ENCODE assay signal across 26 mouse cellular contexts in genomic region chr7:110732001-110732632, GRCm38 (mm10). TPM values are rescaled to one million over a fixed set of nuclear protein-coding genes. Genes with fewer than 3 reads are reported as not detected.
DNase-seq lines count a peak whose midpoint lies in the region; ATAC-seq and TF ChIP-seq lines count a peak whose summit lies in the region.
"Had no signal": no experiment of that assay in that cellular context is flagged by ENCODE, and none has a peak within 500 bp of the region (broad histone marks: within the 10 kb centered on the region; RNA-seq: fewer than 3 reads in every experiment).

No protein-coding gene starts in this region.

- H3K9ac ChIP-seq in forebrain, embryonic 13.5 days = no peak overlapping the region
- no peak overlapping the region for H3K9ac ChIP-seq in midbrain, postnatal 0 days (replicated peaks; ENCODE audit: low read length, poor library complexity, severe bottlenecking)
- H3K9ac ChIP-seq: embryonic facial prominence, embryonic 12.5 days; hindbrain, embryonic 15.5 days; liver, embryonic 12.5 days; liver, postnatal 0 days; neural tube, embryonic 13.5 days had no signal

- H3K36me3 ChIP-seq in forebrain, embryonic 10.5 days (replicated peaks) = no peaks in the 10 kb centered on the region
- no peaks in the 10 kb centered on the region for H3K36me3 ChIP-seq in forebrain, embryonic 13.5 days (ENCODE audit: poor library complexity, severe bottlenecking)
- no peaks in the 10 kb centered on the region for H3K36me3 ChIP-seq in midbrain, embryonic 10.5 days
- H3K36me3 ChIP-seq in midbrain, postnatal 0 days (ENCODE audit: insufficient read depth, low read length) = no peaks in the 10 kb centered on the region
- H3K36me3 ChIP-seq: embryonic facial prominence, embryonic 12.5 days; hindbrain, embryonic 15.5 days; liver, embryonic 12.5 days; neural tube, embryonic 13.5 days had no signal

- peak overlapping the region; percentile 79 for H3K27ac ChIP-seq in forebrain, embryonic 10.5 days
- H3K27ac ChIP-seq in forebrain, embryonic 13.5 days = no peak overlapping the region
- peak overlapping the region; percentile 75 for H3K27ac ChIP-seq in midbrain, embryonic 10.5 days (replicated peaks)
- no peak overlapping the region for H3K27ac ChIP-seq in midbrain, postnatal 0 days (ENCODE audit: low read depth, low read length)
- peak overlapping the region; percentile 49; the same call in 1 of the 2 replicates for H3K27ac ChIP-seq in brown adipose tissue, adult 24 weeks (replicated peaks; ENCODE audit: low read depth, low read length)
- H3K27ac ChIP-seq: hindbrain, embryonic 15.5 days; layer of hippocampus, adult 2 months; left cerebral cortex, adult 2 months; liver, embryonic 12.5 days; neural tube, embryonic 13.5 days had no signal

- no peak overlapping the region for H3K4me2 ChIP-seq in forebrain, embryonic 13.5 days
- no peak overlapping the region for H3K4me2 ChIP-seq in midbrain, postnatal 0 days (ENCODE audit: low read depth, low read length, poor library complexity, severe bottlenecking)
- H3K4me2 ChIP-seq: embryonic facial prominence, embryonic 12.5 days; heart, embryonic 11.5 days; hindbrain, embryonic 15.5 days; liver, embryonic 12.5 days; neural tube, embryonic 13.5 days had no signal

- DNase-seq in forebrain, embryonic 10.5 days (ENCODE audit: extremely low spot score, low spot score) = no peak
- DNase-seq in midbrain, embryonic 10.5 days (ENCODE audit: low spot score) = no peak
- DNase-seq in midbrain, postnatal 0 days (ENCODE audit: low spot score) = no peak
- no peak for DNase-seq in frontal cortex, postnatal 36 days (ENCODE audit: low spot score in 2 of 2)
- no peak for DNase-seq in thymus, postnatal 10 days (ENCODE audit: low spot score in 2 of 2)
- DNase-seq: adrenal gland, postnatal 25 days; cerebellum, adult 2 months; cerebellum, postnatal 25 days; gastrocnemius, postnatal 14 days; heart, postnatal 36 days; kidney, adult 2 months; kidney, postnatal 36 days; liver, postnatal 0 days; lung, postnatal 36 days; thymus, postnatal 14 days had no signal

- no peak overlapping the region for H3K4me3 ChIP-seq in forebrain, embryonic 10.5 days
- no peak overlapping the region for H3K4me3 ChIP-seq in forebrain, embryonic 13.5 days
- H3K4me3 ChIP-seq in midbrain, embryonic 10.5 days = no peak overlapping the region
- no peak overlapping the region for H3K4me3 ChIP-seq in midbrain, postnatal 0 days (ENCODE audit: low read depth, low read length)
- no peak overlapping the region for H3K4me3 ChIP-seq in brown adipose tissue, adult 24 weeks (ENCODE audit: insufficient read depth, low read depth, low read length)
- H3K4me3 ChIP-seq: embryonic facial prominence, embryonic 12.5 days; hindbrain, embryonic 15.5 days; layer of hippocampus, adult 2 months; left cerebral cortex, adult 2 months; liver, embryonic 12.5 days; neural tube, embryonic 13.5 days had no signal

- peaks cover 30% of the 10 kb centered on the region for H3K4me1 ChIP-seq in forebrain, embryonic 10.5 days
- H3K4me1 ChIP-seq in forebrain, embryonic 13.5 days = peaks cover 9% of the 10 kb centered on the region; the same call in 1 of the 2 replicates
- peaks cover 32% of the 10 kb centered on the region for H3K4me1 ChIP-seq in midbrain, embryonic 10.5 days
- no peaks in the 10 kb centered on the region for H3K4me1 ChIP-seq in midbrain, postnatal 0 days (ENCODE audit: insufficient read depth, low read length)
- no peaks in the 10 kb centered on the region for H3K4me1 ChIP-seq in brown adipose tissue, adult 24 weeks (ENCODE audit: control insufficient read depth, insufficient read depth, insufficient read length, low read length)
- H3K4me1 ChIP-seq: liver, embryonic 12.5 days had no signal

- ATAC-seq in forebrain, embryonic 13.5 days = no peak
- no peak for ATAC-seq in midbrain, postnatal 0 days (ENCODE audit: low FRiP score)
- ATAC-seq: forebrain, embryonic 16.5 days; liver, embryonic 12.5 days; liver, postnatal 0 days; midbrain, embryonic 16.5 days had no signal

- no peaks in the 10 kb centered on the region for H3K27me3 ChIP-seq in forebrain, embryonic 10.5 days (ENCODE audit: poor library complexity, severe bottlenecking)
- no peaks in the 10 kb centered on the region for H3K27me3 ChIP-seq in forebrain, embryonic 13.5 days
- no peaks in the 10 kb centered on the region for H3K27me3 ChIP-seq in midbrain, embryonic 10.5 days (ENCODE audit: low read depth, poor library complexity, severe bottlenecking)
- H3K27me3 ChIP-seq in midbrain, postnatal 0 days (ENCODE audit: insufficient read depth, low read length) = no peaks in the 10 kb centered on the region
- H3K27me3 ChIP-seq: embryonic facial prominence, embryonic 12.5 days; hindbrain, embryonic 15.5 days; neural tube, embryonic 13.5 days had no signal

- no peak for TF ChIP-seq CTCF in midbrain, postnatal 0 days (IDR thresholded peaks at IDR 0.05)

- 85% methylated on average over 12 of the region's 12 CpGs for WGBS in forebrain, embryonic 10.5 days
- 85% methylated on average over 12 of the region's 12 CpGs for WGBS in forebrain, embryonic 13.5 days
- WGBS in midbrain, embryonic 10.5 days = 87% methylated on average over 12 of the region's 12 CpGs
- WGBS in midbrain, postnatal 0 days = 83% methylated on average over 12 of the region's 12 CpGs

- H3K9me3 ChIP-seq in forebrain, embryonic 10.5 days = no peaks in the 10 kb centered on the region
- H3K9me3 ChIP-seq in forebrain, embryonic 13.5 days (replicated peaks) = no peaks in the 10 kb centered on the region
- H3K9me3 ChIP-seq in midbrain, embryonic 10.5 days (replicated peaks) = 0 out of 2 replicates have a peak, but pooled peaks cover 6% of the 10 kb centered on the region
- H3K9me3 ChIP-seq in midbrain, postnatal 0 days (ENCODE audit: low read length) = no peaks in the 10 kb centered on the region
- H3K9me3 ChIP-seq: embryonic facial prominence, embryonic 12.5 days; hindbrain, embryonic 15.5 days; neural tube, embryonic 13.5 days had no signal

RNA-seq across cellular contexts. Expression of gene Ampd3, which starts 35.9 kb away (rescaled TPM):
- polyA plus RNA-seq in forebrain, embryonic 10.5 days (2016; fragmentation: Nextera tagmentation; extraction: Ambion mirVana) = 1.2 and 1.5 TPM in 2 replicates
- polyA plus RNA-seq in forebrain, embryonic 13.5 days (2015; fragmentation: Nextera tagmentation; extraction: Ambion mirVana) = 1.5 TPM in 2 replicates
- polyA plus RNA-seq in midbrain, embryonic 10.5 days (2016; fragmentation: Nextera tagmentation; extraction: Ambion mirVana) = 0.81 and 0.95 TPM in 2 replicates
- total RNA-seq in midbrain, postnatal 0 days (2014; rRNA removed) = 20.6 and 22.7 TPM in 2 replicates
- polyA plus RNA-seq in midbrain, postnatal 0 days (2015; fragmentation: Nextera tagmentation; extraction: Ambion mirVana) = 13.2 and 16.2 TPM in 2 replicates
- polyA plus RNA-seq in brown adipose tissue, adult 24 weeks (2012; ENCODE audit: insufficient read depth, insufficient read length, missing spikeins) = 22.4 and 30.0 TPM in 2 replicates

Comparison
In these comparisons a context has a peak if more than half of its experiments do, and no peak if none do; other contexts are left out.
1. H3K27ac ChIP-seq: peak in forebrain, embryonic 10.5 days (single experiment), midbrain, embryonic 10.5 days (single experiment) and brown adipose tissue, adult 24 weeks (single experiment); none in forebrain, embryonic 13.5 days (single experiment) and midbrain, postnatal 0 days (single experiment).